Mouse (Mus musculus) liver, embryonic 14.5 days (tissue): ENCODE measurements around the gene Itfg2.

Experiments
- CTCF ChIP-seq: IDR thresholded peaks from 2 replicates; pipeline ENCODE4 v1.5.1; 2016; ENCODE audit warnings: antibody characterized with exemption, low read depth, control low read depth
- EP300 ChIP-seq: IDR thresholded peaks from 2 replicates; pipeline ENCODE4 v1.6.1; 2016; ENCODE audit warnings: antibody characterized with exemption, low read depth

GRCm38 (mm10) chr6:128429300-128429699 lies 4.6 kb upstream of the Itfg2 start:
- TF ChIP-seq CTCF (no peak), EP300 (no peak)
